Mouse (Mus musculus): ENCODE data around the gene Magi2. TPM values are rescaled to one million over a fixed set of nuclear protein-coding genes. Genes with fewer than 3 reads are reported as not detected.

Gene Magi2
- total RNA-seq, 2 experiments from 2014 or later, result 0.51 TPM; not detected in 1

DNA sequence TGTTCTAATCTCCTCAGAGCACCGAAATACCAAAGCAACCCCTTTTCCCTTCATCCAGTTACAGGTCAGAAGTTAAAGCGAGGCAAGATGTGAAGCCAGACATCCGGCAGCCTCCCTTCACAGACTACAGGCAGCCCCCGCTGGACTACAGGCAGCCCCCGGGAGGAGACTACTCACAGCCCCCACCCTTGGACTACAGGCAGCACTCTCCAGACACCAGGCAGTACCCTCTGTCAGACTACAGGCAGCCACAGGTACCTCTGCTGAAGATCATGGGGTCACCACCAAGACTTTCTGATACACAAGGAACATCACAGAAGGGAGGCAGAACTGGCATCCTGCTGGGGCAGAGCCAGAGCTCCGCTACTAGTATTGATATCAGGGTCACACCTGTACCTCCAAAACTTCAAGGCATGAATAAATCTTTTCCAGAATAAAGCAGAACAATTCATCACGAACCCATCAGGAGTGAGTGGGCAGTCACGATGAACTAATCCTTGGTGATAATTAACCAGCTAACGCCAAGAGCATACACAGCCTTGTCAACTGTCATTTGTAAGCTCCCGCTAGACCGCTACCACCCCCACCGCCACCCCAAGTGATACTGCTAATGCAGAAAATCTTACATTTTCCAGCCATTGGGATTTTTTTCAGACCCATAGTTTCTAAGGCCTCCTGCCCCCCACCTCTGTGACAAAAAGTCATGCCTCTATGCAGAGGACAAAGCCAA lies 1382.5 kb downstream of the Magi2 start:
- ATAC-seq (replicated peaks; ENCODE audit: low FRiP score, poor library complexity, severe bottlenecking), result no peak

GRCm38 (mm10) chr5:20610640-20611039 lies 1383.8 kb downstream of the Magi2 start:
- no peak for ATAC-seq (replicated peaks; ENCODE audit: low FRiP score, poor library complexity, severe bottlenecking)

DNA sequence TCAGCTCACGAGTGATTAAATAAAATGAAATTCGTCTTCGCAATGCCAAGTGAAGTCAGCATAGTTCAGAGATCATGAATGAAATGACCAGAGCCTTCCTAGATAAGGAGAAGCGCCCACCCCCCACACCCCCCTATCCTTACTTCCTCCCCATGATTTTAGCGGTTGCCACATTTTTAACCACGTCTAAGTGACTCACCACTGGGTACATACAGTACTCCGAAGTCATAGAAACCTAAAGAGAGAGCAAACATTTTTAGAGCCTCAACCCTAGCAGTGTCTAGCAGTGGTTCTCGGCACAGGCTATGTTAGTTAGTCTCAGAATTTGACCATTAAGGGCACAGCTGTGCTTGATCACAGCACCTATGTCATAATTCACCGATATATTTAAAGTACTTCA lies 1385.8 kb downstream of the Magi2 start:
- no peak for ATAC-seq (replicated peaks; ENCODE audit: low FRiP score, poor library complexity, severe bottlenecking)

DNA sequence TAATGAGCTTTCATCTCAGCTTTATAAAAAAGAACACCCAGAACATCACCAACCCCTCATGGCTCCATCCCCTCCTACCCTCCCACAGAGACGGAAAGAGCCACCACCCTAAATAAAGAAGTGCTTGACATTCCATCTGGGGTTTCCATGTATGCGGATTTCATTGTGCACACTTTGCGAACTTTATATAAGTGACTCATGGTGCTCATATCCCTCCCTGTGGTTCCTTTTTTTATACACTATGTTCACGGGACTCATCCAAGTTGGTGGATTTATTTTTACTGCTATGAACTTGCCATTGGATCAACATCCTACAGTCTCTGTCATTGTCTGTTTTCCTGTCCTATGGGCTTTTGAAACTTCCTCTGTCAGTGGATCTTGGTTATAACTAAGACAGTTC lies 1388.1 kb downstream of the Magi2 start:
- ATAC-seq (replicated peaks; ENCODE audit: low FRiP score, poor library complexity, severe bottlenecking), result no peak

DNA sequence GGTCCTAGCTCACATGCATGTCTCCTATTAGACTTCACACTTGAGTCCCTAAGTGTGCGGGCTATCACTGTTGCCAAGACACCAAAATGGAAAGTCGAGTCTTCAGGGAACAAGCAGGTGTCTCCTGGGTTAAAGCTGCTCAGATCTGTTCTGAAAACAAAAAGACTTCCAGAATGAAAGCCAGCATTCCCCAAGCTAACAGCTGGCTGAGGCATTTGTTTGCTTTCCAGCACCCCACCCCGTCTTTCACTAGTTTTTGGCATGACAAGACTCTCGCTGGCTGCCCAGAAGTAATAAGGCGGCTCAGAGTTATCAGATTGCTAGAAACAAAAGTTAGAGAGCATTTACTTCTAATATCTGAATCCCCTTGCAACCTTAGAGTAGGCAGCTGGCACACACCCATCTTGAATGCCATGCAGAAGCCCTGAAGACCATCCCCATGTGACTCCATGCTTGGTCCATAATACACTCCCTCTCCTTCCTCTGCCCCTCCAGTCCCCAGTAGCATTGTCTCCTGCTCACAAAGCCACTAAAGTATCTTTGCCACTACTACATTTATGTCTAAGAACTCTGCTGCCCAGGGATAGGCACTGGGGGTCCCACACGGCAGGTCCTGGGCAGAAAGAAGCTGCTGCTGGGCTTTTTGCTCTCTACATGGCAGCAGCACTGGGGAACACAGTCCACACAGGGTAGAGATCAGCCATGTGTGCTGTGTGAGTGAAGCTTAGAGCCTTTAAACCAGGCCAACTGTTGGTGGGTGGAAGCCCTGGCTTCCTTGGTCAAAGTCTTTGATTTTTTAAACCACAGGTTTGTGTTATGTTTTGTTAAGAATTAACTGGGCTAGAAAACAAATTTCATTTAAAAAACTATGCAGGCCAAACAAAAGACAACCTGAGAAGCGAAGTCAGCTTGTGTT lies 1394.0 kb downstream of the Magi2 start:
- no peak for ATAC-seq (replicated peaks; ENCODE audit: low FRiP score, poor library complexity, severe bottlenecking)

DNA sequence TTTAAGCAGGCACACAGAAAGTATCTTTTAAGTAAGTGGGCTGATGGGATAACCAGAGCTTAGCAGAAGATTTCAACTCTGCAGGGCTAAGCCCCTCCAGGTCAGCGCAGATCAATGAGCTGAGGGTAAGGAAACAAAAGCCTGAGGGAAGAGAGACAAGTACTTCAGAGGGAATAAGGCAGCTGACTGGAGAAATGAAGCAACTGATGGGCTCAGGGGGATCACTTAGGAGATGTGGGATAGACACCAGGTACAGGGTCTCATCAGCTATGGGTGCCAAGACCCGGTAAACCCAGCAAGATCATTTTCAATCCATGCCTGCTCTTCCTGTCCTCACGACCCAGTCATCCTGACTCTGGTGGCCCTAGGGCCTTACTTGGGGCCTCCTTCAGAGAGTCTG lies 1395.6 kb downstream of the Magi2 start:
- ATAC-seq (replicated peaks; ENCODE audit: low FRiP score, poor library complexity, severe bottlenecking), result no peak

GRCm38 (mm10) chr5:20622837-20623573 lies 1396.2 kb downstream of the Magi2 start:
- no peak for ATAC-seq (replicated peaks; ENCODE audit: low FRiP score, poor library complexity, severe bottlenecking)

DNA sequence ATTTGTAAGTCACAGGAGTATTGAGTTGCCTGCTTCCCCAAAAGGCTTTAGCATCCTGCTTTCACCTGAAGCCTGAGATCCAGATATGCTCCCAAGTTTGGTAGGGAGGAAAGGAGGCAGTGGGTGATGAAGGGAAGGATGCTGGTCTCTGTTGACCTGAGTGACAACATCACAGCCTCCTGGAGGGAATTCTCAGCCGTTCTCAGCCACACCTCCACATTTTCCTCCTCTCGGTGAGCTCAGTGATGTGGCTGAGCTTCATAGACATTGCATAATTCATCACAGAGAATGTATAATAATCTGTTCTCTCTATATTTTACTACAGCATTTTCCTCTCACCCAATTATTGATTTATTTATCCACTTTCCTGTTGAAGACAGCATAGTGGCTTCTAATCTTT lies 1398.3 kb downstream of the Magi2 start:
- no peak for ATAC-seq (replicated peaks; ENCODE audit: low FRiP score, poor library complexity, severe bottlenecking)

- no peak for ATAC-seq (replicated peaks; ENCODE audit: low FRiP score, poor library complexity, severe bottlenecking)
Measured at GRCm38 (mm10) chr5:20628954-20629601, 1402.2 kb downstream of the Magi2 start.

DNA sequence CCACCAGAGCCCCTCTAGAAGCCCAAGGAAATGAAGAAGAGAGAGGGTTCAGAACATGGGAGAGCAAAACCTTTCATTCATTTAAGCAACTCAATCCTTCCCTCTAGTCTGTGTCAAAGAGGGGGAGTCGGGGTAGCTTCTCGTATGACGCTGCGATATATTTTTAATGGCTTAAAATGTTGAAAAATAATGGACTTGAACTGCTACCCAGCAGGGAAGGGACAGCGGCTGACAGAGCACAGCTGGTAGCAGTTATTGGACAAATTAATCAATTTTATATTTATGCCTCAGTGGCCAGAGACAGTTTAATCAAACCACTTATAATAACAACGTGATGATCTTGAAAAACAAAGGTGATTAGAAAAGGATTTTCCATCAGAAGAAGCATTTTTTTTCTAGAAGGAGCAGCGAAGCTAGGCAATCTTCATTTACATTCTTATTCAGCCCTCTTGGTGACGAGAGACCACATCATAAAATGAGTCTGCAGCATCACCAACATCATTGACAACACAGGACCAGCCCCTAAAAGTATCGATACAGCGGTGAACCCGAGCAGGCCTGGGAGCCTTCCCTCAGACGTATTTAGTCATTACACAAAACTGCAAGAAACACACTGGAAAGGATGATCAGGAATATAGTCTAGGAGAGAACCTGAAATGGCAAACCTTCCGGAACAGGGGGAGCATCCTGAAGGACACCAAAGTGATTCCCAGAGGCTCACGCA lies 1407.4 kb downstream of the Magi2 start:
- no peak for ATAC-seq (replicated peaks; ENCODE audit: low FRiP score, poor library complexity, severe bottlenecking)

- no peak for ATAC-seq (replicated peaks; ENCODE audit: low FRiP score, poor library complexity, severe bottlenecking)
Measured at GRCm38 (mm10) chr5:20634822-20635221, 1408.0 kb downstream of the Magi2 start.

- no peak for ATAC-seq (replicated peaks; ENCODE audit: low FRiP score, poor library complexity, severe bottlenecking)
Measured at GRCm38 (mm10) chr5:20637300-20637989, 1410.6 kb downstream of the Magi2 start.

DNA sequence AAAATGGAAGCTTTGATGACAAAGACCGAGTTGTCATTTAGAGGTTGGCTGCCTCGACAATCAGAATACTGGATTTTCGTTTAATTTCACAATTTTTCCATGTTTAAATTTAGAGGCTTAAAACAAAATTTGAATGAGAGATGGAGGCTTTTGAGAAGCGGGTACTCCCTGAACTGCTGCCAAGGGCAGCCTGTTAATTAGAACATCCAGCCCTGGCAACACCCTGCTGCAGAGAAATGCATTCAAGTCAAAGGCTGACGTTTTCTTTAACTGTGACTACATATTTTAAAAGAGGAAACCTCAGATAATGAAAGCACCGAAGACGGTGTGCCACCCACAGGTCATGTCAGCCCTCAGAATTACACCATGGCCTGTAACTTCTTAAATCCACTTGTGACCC lies 1415.4 kb downstream of the Magi2 start:
- ATAC-seq (replicated peaks; ENCODE audit: low FRiP score, poor library complexity, severe bottlenecking), result no peak

DNA sequence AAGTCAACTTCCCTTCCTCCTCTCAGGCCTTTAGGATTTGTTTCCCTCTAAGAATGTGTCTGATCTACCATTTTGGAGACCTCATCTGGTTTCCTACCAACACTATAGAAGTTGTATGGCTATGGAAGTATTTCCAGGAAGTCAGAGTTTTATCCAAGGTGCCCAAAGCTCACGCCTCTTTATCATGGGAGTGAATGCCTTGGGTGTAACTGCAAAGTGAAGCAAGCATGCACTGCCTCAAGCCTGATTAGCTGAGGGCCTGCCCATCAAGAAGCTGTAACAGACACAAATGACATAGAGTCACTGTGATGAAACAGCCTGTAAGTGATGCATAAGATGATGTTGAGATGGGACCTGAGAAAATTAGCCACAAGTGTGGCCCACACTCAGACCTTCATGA lies 1416.9 kb downstream of the Magi2 start:
- ATAC-seq (replicated peaks; ENCODE audit: low FRiP score, poor library complexity, severe bottlenecking), result no peak

DNA sequence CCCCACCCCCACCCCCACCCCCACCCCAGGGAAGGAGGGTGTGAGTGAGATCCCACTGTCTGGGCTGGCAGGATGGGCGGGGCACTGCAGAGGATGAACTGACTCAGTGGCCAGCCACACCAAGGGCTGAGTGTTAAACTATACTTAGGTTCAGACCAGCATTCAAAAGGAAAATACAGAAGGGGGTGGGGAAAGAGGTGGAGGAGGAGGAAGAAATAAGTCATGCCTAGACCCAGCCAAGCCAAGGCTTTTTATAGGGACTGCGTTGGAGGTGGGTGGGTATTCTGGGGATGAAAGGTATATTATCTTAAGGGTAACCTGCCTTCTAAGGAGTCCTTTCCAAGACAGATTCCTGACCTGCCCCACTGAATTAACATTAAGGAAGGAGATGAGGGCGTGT lies 1420.1 kb downstream of the Magi2 start:
- no peak for ATAC-seq (replicated peaks; ENCODE audit: low FRiP score, poor library complexity, severe bottlenecking)

GRCm38 (mm10) chr5:20653425-20654185 lies 1426.8 kb downstream of the Magi2 start:
- ATAC-seq (replicated peaks; ENCODE audit: low FRiP score, poor library complexity, severe bottlenecking), result no peak

DNA sequence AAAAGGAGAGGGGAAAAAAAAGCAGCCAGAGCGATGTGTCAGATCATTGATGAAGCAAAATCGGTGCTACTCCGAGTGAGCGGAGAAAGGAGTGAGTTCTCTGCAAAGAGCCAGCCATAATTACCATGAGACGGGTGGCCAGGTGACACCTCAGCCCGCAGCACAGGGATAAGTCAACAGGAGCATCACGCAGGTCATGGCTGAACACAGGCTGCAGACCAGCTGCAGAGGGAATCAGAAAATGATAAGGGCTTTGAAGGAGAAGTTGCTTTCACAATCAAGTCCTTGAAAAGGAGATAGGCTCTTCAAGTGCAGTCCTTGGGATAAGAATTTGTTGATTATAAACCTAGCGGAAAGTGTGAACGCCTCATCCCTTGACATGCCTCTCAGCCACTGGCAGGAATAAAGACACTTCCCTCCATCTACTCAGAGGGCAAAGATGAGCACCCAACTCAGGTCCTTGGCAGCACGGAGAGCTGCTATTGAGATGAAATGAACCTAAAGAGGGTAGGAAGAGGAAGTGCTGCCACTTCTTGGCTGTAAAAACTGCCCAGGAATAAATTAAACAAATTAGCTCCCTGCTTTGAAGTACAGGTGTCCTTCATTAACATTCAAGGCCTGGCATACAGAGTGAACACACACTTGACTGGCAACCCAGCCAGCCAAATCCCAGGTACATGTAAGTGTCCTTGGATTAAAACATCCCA lies 1428.1 kb downstream of the Magi2 start:
- no peak for ATAC-seq (replicated peaks; ENCODE audit: low FRiP score, poor library complexity, severe bottlenecking)

Measured in erythroblast, adult 5-6 weeks (primary cell).